Mouse (Mus musculus) thymus, postnatal 14 days (tissue): ENCODE measurements at regions not wholly inside any gene's neighbourhood (a gene's known extent, or its start where the extent isn't known, plus 50 kb on each side); places are given as distances from the start of the nearest gene placed in this dataset.

Experiments used
- DNase-seq: peaks from one replicate; pipeline ENCODE4 v3.0.0; 2021

- peak; percentile 25 for DNase-seq
These were observed 63.9 kb downstream of the Ddx3x start for GRCm38 (mm10) chrX:13344701-13345100.

GRCm38 (mm10) chrX:13345126-13345525 lies 64.4 kb downstream of the Ddx3x start:
- no peak for DNase-seq

GRCm38 (mm10) chrX:13346011-13346631 lies 65.4 kb downstream of the Ddx3x start:
- DNase-seq = peak; percentile 53

- peak; percentile 72 for DNase-seq
These were observed 65.9 kb downstream of the Ddx3x start for GRCm38 (mm10) chrX:13346696-13347026.

- peak; percentile 78 for DNase-seq
These were observed 66.5 kb downstream of the Ddx3x start for GRCm38 (mm10) chrX:13347027-13347840.

GRCm38 (mm10) chrX:13348415-13348814 lies 67.6 kb downstream of the Ddx3x start:
- DNase-seq = no peak

- DNase-seq = no peak
These were observed 69.7 kb downstream of the Ddx3x start for GRCm38 (mm10) chrX:13350461-13350860.

GRCm38 (mm10) chrX:13357149-13357783 lies 76.5 kb downstream of the Ddx3x start:
- no peak for DNase-seq

GRCm38 (mm10) chrX:13357973-13358372 lies 77.2 kb downstream of the Ddx3x start:
- DNase-seq = no peak

- no peak for DNase-seq
These were observed 79.7 kb downstream of the Ddx3x start for GRCm38 (mm10) chrX:13360436-13360835.

GRCm38 (mm10) chrX:13370319-13370718 lies 89.5 kb downstream of the Ddx3x start:
- DNase-seq = peak; percentile 53

GRCm38 (mm10) chrX:13372752-13373151 lies 92.0 kb downstream of the Ddx3x start:
- DNase-seq = no peak

- DNase-seq = no peak
These were observed 79.6 kb upstream of the Nyx start for GRCm38 (mm10) chrX:13386354-13386753.

- DNase-seq = no peak
These were observed 67.4 kb upstream of the Nyx start for GRCm38 (mm10) chrX:13398466-13398865.

- DNase-seq = no peak
These were observed 53.2 kb upstream of the Nyx start for GRCm38 (mm10) chrX:13412726-13413125.

GRCm38 (mm10) chrX:13413135-13413534 lies 52.8 kb upstream of the Nyx start:
- DNase-seq = no peak
